Mouse (Mus musculus) embryonic stem cell, embryonic (primary cell): ENCODE data around the gene Lefty1.

Source experiments
- CTCF ChIA-PET, 4 experiments: fragments of 300-600 bp in 2 of 4; fragments of 350-600 bp in 2 of 4; sonication (Branson Sonifier 250); formaldehyde crosslinking; loops; one replicate each; lab custom pipeline; 2022; ENCODE audit warnings: inconsistent platforms in 2 of 4; lab: Charles Lee
- POLR2A ChIA-PET, 4 experiments: fragments of 300-600 bp in 2 of 4; fragments of 350-600 bp in 2 of 4; sonication (Branson Sonifier 250); formaldehyde crosslinking; loops; one replicate each; lab custom pipeline; 2022; ENCODE audit warnings: antibody characterized with exemption in 4 of 4, inconsistent platforms in 1 of 4; lab: Charles Lee

Lefty1 gene

GRCm38 (mm10) chr1:180934467-180935419 lies at the start of gene Lefty1:
Gene Lefty1, plus strand, starts transcription at chr1:180935022.
- ChIA-PET CTCF (interaction anchor here (0.5 to 2.1 kb wide), 16 partner anchors 7 to 609 kb away, joined by 3 to 8 read pairs (median 4); partner anchors contain the start of gene Tmem63a (in 1 of the 4)), POLR2A (interaction anchor here (0.6 to 12.8 kb wide), 59 partner anchors 8 to 300 kb away, joined by 3 to 309 read pairs (median 4); partner anchors contain the start of genes Lefty2 (in 3 of the 4), Pycr2 (in 3 of the 4), Sde2 (in 3 of the 4) and Tmem63a (in 2 of the 4))

GRCm38 (mm10) chr1:180888556-180889042 lies 46.2 kb upstream of the Lefty1 start:
- ChIA-PET CTCF (interaction anchor here (0.5 to 3.9 kb wide), 33 partner anchors 8 to 344 kb away, joined by 3 to 46 read pairs (median 5); partner anchors contain the start of genes Pycr2 (in 2 of the 4), Lefty1 (in 1 of the 4) and Sde2 (in 1 of the 4)), POLR2A (interaction anchor here (0.6 to 8.2 kb wide), 123 partner anchors 9 to 1293 kb away, joined by 3 to 275 read pairs (median 5); partner anchors contain the start of genes Pycr2 (in 4 of the 4), Sde2 (in 4 of the 4), H3f3a (in 3 of the 4) and Lefty1 (in 3 of the 4))

GRCm38 (mm10) chr1:180889172-180889571 lies 45.6 kb upstream of the Lefty1 start:
- ChIA-PET CTCF (interaction anchor here (0.5 to 3.9 kb wide), 46 partner anchors 9 to 694 kb away, joined by 3 to 46 read pairs (median 5); partner anchors contain the start of genes Lefty1 (in 1 of the 4), Pycr2 (in 1 of the 4) and Sde2 (in 1 of the 4)), POLR2A (interaction anchor here (0.6 to 8.2 kb wide), 133 partner anchors 8 to 1293 kb away, joined by 3 to 275 read pairs (median 5); partner anchors contain the start of genes Pycr2 (in 4 of the 4), Sde2 (in 4 of the 4), Lefty1 (in 3 of the 4) and Tmem63a (in 3 of the 4))

- CTCF ChIA-PET = interaction anchor here (0.7 to 3.9 kb wide), 35 partner anchors 10 to 695 kb away, joined by 3 to 46 read pairs (median 5); partner anchors contain the start of genes Lefty1 (in 1 of the 4), Pycr2 (in 1 of the 4) and Sde2 (in 1 of the 4)
- POLR2A ChIA-PET = interaction anchor here (0.6 to 8.2 kb wide), 82 partner anchors 8 to 1132 kb away, joined by 3 to 275 read pairs (median 9); partner anchors contain the start of genes Lefty1 (in 3 of the 4), Pycr2 (in 3 of the 4), Sde2 (in 3 of the 4) and Tmem63a (in 3 of the 4)
Observed at GRCm38 (mm10) chr1:180889841-180890240, 45.0 kb upstream of the Lefty1 start.

- POLR2A ChIA-PET = interaction anchor here in 3 of 4 experiments (0.6 to 4.7 kb wide), 24 partner anchors 8 to 88 kb away, joined by 3 to 80 read pairs (median 6); partner anchors contain the start of genes Lefty1 (in 3 of the 3), Pycr2 (in 2 of the 3), H3f3a (in 1 of the 3) and Sde2 (in 1 of the 3)
- CTCF ChIA-PET = interaction anchor here in 2 of 4 experiments (1.1 to 3.4 kb wide), 3 partner anchors 11 to 29 kb away, joined by 3 to 11 read pairs (median 3); partner anchors contain the start of gene Pycr2 (in 1 of the 2)
Observed at GRCm38 (mm10) chr1:180892808-180893207, 42.0 kb upstream of the Lefty1 start, which contains the start of gene Lefty2. Gene Lefty2, plus strand, starts transcription at chr1:180893108.

- ChIA-PET CTCF (interaction anchor here in 2 of 4 experiments (0.6 to 3.4 kb wide), 5 partner anchors 9 to 30 kb away, joined by 3 to 11 read pairs (median 4); partner anchors contain the start of gene Pycr2 (in 1 of the 2)), POLR2A (interaction anchor here (0.6 to 4.7 kb wide), 36 partner anchors 9 to 525 kb away, joined by 3 to 80 read pairs (median 5); partner anchors contain the start of genes Pycr2 (in 3 of the 4), Lefty1 (in 2 of the 4), H3f3a (in 1 of the 4) and Sde2 (in 1 of the 4))
Observed at GRCm38 (mm10) chr1:180894088-180894987, 40.5 kb upstream of the Lefty1 start.

- ChIA-PET CTCF (interaction anchor here (0.5 to 1.4 kb wide), 75 partner anchors 8 to 1075 kb away, joined by 3 to 29 read pairs (median 4); partner anchors contain the start of gene Lefty1 (in 3 of the 4)), POLR2A (interaction anchor here (0.5 to 14.4 kb wide), 41 partner anchors 9 to 1518 kb away, joined by 3 to 373 read pairs (median 4); partner anchors contain the start of genes Lefty1 (in 2 of the 4), Tmem63a (in 2 of the 4) and Sde2 (in 1 of the 4))
Observed at GRCm38 (mm10) chr1:180901107-180901506, 33.7 kb upstream of the Lefty1 start.

- ChIA-PET POLR2A (interaction anchor here (0.5 to 15.8 kb wide), 52 partner anchors 8 to 1200 kb away, joined by 3 to 373 read pairs (median 8); partner anchors contain the start of genes Sde2 (in 3 of the 4), Lefty1 (in 2 of the 4), Lefty2 (in 2 of the 4) and Tmem63a (in 2 of the 4)), CTCF (interaction anchor here in 3 of 4 experiments (0.5 to 5.6 kb wide), 24 partner anchors 8 to 166 kb away, joined by 3 to 46 read pairs (median 6); partner anchors contain the start of genes Lefty2 (in 2 of the 3) and Tmem63a (in 1 of the 3))
Observed at GRCm38 (mm10) chr1:180902915-180903314, 31.9 kb upstream of the Lefty1 start.

GRCm38 (mm10) chr1:180903666-180904038 lies 31.2 kb upstream of the Lefty1 start:
- ChIA-PET CTCF (interaction anchor here in 3 of 4 experiments (0.9 to 5.6 kb wide), 21 partner anchors 8 to 119 kb away, joined by 3 to 46 read pairs (median 4); partner anchors contain the start of genes Lefty2 (in 2 of the 3) and Tmem63a (in 1 of the 3)), POLR2A (interaction anchor here (0.5 to 15.8 kb wide), 61 partner anchors 7 to 266 kb away, joined by 3 to 373 read pairs (median 6); partner anchors contain the start of genes Lefty1 (in 3 of the 4), Sde2 (in 3 of the 4), H3f3a (in 2 of the 4) and Lefty2 (in 2 of the 4))

- CTCF ChIA-PET = interaction anchor here (0.9 to 5.6 kb wide), 22 partner anchors 8 to 126 kb away, joined by 3 to 46 read pairs (median 4); partner anchors contain the start of genes Lefty2 (in 2 of the 4) and Tmem63a (in 1 of the 4)
- POLR2A ChIA-PET = interaction anchor here (0.5 to 15.8 kb wide), 64 partner anchors 9 to 266 kb away, joined by 3 to 373 read pairs (median 6); partner anchors contain the start of genes Lefty1 (in 3 of the 4), Sde2 (in 3 of the 4), H3f3a (in 2 of the 4) and Lefty2 (in 2 of the 4)
Observed at GRCm38 (mm10) chr1:180904039-180904814, 30.6 kb upstream of the Lefty1 start, which contains the start of gene Pycr2. Gene Pycr2, plus strand, starts transcription at chr1:180904293.

- POLR2A ChIA-PET = interaction anchor here (0.5 to 15.8 kb wide), 58 partner anchors 8 to 1579 kb away, joined by 3 to 373 read pairs (median 6); partner anchors contain the start of genes Lefty1 (in 2 of the 4), Lefty2 (in 2 of the 4), Sde2 (in 2 of the 4) and Tmem63a (in 2 of the 4)
Observed at GRCm38 (mm10) chr1:180904815-180905080, 30.1 kb upstream of the Lefty1 start.

GRCm38 (mm10) chr1:180905307-180905706 lies 29.5 kb upstream of the Lefty1 start:
- ChIA-PET CTCF (interaction anchor here (0.5 to 5.6 kb wide), 20 partner anchors 11 to 127 kb away, joined by 3 to 46 read pairs (median 4); no protein-coding TSS in a partner anchor), POLR2A (interaction anchor here (0.5 to 15.8 kb wide), 44 partner anchors 10 to 1579 kb away, joined by 3 to 373 read pairs (median 8); partner anchors contain the start of genes Lefty1 (in 3 of the 4), Lefty2 (in 2 of the 4), Sde2 (in 2 of the 4) and Tmem63a (in 2 of the 4))

More at GRCm38 (mm10) chr1:180904815-180905080, 30.1 kb upstream of the Lefty1 start:
- CTCF ChIA-PET = interaction anchor here (0.9 to 5.6 kb wide), 19 partner anchors 9 to 127 kb away, joined by 3 to 46 read pairs (median 5); partner anchors contain the start of genes Lefty2 (in 1 of the 4) and Tmem63a (in 1 of the 4)

GRCm38 (mm10) chr1:180905876-180906275 lies 28.9 kb upstream of the Lefty1 start:
- ChIA-PET POLR2A (interaction anchor here (0.6 to 15.8 kb wide), 43 partner anchors 9 to 325 kb away, joined by 3 to 373 read pairs (median 6); partner anchors contain the start of genes Lefty1 (in 3 of the 4), Sde2 (in 3 of the 4), Lefty2 (in 2 of the 4) and Tmem63a (in 2 of the 4)), CTCF (interaction anchor here (0.5 to 5.6 kb wide), 20 partner anchors 10 to 128 kb away, joined by 3 to 46 read pairs (median 4); no protein-coding TSS in a partner anchor)
